Mouse (Mus musculus): ENCODE measurements around the gene Dhrs7.

Gene Dhrs7

GRCm38 (mm10) chr12:72655775-72656174 lies 8.9 kb downstream of the Dhrs7 start:
- DNase-seq (ENCODE audit: low spot score): no peak

GRCm38 (mm10) chr12:72654698-72655097 lies 10.0 kb downstream of the Dhrs7 start:
- peak; percentile 67 for DNase-seq (ENCODE audit: low spot score)

- no peak for DNase-seq (ENCODE audit: low spot score)
These were observed 14.9 kb downstream of the Dhrs7 start, which contains the start of gene Gm4756 for GRCm38 (mm10) chr12:72649611-72650330. Gm4756 (minus strand) TSS chr12:72649661.

DNA sequence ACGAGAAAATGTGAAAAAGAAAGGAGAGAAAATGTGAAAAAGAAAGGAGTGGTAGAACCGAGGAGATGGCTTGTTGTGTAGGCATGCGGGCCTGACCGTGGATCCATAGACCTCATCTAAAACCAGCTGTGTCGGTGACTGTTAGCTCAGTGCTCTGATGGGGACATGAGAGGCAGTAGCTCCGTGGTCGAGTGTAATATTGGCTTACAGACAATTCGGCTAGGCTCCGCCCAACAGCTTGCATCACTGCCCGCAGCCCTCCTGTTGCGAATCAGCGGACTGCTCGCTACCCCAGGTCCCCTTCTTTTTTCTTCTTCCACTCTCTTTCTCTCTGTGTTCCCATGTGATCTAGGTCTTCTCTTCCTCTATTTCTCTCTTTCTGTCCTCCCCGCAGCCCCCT lies 15.8 kb downstream of the Dhrs7 start:
- DNase-seq (ENCODE audit: low spot score): no peak

DNA sequence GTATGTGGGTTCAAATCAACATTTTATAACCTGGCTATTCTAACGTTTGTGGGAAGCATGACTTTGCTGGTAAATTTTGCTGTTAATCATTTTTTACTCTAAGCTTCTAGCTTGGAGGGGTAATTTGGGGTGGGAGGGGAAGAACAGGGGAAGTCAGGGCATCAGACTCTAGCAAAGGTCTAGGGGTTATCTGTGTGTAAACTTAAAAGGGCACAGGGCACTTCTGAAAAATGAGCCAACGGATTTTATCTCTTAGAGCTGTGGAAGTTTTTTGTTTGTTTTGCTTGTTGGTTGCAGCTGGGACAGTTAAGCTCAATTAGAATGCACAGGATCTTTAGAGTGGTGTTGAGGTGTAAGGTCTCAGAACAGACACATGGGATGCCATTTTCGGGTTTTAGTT lies 26.7 kb downstream of the Dhrs7 start:
- DNase-seq (ENCODE audit: low spot score): no peak

GRCm38 (mm10) chr12:72628751-72629150 lies 36.0 kb downstream of the Dhrs7 start:
- no peak for DNase-seq (ENCODE audit: low spot score)

GRCm38 (mm10) chr12:72622853-72623496 lies 41.7 kb downstream of the Dhrs7 start:
- no peak for DNase-seq (ENCODE audit: low spot score)

DNA sequence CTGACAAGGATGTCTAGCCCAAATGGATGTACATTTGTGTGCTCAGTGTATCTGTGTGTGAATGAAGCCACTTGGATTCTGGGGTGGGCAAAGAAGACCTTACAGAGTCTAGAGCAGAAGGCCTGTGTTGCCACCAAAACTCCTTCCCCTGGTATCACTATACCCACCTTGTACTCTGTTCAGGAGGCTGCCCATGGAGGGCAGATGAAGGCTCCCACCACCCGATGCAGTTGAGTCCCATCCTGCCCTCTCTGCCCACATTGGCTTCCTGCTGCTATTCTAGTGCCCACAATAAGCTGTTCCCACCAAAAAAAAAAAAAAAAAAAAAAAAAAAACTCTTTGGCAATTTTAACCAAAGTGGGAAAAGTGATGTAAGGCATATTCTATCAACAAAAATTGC lies 43.3 kb downstream of the Dhrs7 start:
- DNase-seq (ENCODE audit: low spot score): no peak

GRCm38 (mm10) chr12:72620856-72621255 lies 43.9 kb downstream of the Dhrs7 start:
- DNase-seq (ENCODE audit: low spot score): no peak

- DNase-seq (ENCODE audit: low spot score): no peak
These were observed 52.7 kb downstream of the Dhrs7 start for GRCm38 (mm10) chr12:72612053-72612452.

Data from embryo, embryonic 10 days (tissue).